Mouse (Mus musculus): ENCODE measurements at regions not wholly inside any gene's neighbourhood (a gene's known extent, or its start where the extent isn't known, plus 50 kb on each side); places are given as distances from the start of the nearest gene placed in this dataset.

- DNase-seq (ENCODE audit: low spot score in 2 of 2), result no peak
Observed at GRCm38 (mm10) chr2:7840612-7841011, 331.2 kb upstream of the Celf2 start.

DNA sequence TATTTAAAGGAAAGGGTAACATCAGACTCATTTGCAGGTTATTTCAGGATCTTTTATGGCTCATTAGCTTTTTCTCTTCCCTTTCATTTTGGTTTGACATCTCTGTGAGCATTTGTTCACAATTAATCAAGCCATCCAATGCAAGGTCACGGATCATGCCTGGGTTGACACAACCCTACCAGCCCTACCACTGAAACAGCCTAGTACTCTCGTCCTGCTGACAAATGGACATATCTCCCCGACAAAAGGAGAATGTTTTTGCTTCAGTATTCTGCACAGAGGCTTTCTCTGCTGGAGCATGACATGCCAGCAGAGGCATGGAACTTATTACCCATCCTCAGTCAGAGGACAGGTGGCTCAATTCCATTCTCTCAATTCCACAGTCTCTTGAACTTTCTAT, 328.5 kb upstream of the Celf2 start:
- DNase-seq (ENCODE audit: low spot score in 2 of 2), result no peak

DNA sequence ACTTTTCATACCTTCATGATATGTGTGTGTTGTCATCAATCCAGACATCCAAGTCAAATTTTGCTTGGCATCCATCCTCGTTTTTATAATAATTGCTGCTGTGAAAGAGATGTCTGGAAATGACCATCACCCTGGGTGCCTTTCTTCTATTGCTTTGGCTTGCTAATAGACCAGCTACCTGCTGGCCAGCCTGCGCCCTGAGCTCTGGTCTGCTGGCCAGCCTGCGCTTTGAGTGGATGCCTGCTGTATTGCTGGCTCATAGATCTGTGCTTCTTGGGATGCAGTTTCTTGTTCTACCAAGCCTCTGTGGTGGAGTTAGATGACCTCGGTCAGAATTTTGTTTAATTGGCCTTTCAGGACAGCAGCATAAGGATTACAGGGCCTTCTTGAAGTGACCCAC, 321.9 kb upstream of the Celf2 start:
- DNase-seq (ENCODE audit: low spot score in 2 of 2), result no peak

- peak; percentile 13 to 17 for DNase-seq (ENCODE audit: low spot score in 2 of 2)
Observed at GRCm38 (mm10) chr2:7826272-7826671, 316.9 kb upstream of the Celf2 start.

DNA sequence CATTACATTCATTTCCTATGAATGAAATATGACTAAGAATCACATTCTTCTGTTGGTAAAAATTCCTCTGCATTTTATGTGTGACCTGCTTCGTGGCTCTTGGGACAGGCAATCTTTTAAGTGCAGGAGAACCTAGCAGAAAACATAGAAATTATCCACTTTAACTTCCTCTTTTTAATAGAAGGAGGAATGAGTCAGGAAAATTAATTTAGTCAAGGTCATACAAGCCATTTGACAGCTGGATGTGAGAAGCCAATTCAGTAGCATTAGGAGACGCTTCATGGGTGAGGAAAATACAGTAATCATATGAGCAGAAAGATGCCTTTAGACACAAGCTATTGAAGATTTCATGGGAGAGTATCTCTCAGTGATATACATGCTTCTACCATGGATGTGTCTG, 287.1 kb upstream of the Celf2 start:
- DNase-seq (ENCODE audit: low spot score in 2 of 2), result no peak

- no peak for DNase-seq (ENCODE audit: low spot score in 2 of 2)
Observed at GRCm38 (mm10) chr2:7792456-7793145, 283.2 kb upstream of the Celf2 start.

DNA sequence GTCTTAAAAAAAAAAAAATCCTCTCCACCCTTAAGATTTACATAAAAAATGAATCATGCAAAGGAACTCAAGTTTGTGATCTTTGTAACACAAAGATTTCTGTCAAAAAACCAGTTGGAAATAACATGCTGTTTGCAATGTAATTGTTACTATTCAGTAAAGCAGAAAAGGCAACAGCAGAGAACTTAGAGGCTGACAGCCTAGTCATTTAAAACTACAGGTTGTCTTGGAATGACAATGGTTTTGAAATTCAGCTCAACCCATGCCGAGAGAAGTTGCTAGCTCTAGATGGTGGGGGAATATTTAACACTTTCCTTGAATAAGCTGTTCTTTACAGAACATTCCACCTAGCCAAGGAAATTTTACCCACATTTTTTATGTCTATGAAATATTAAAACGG, 269.2 kb upstream of the Celf2 start:
- no peak for DNase-seq (ENCODE audit: low spot score in 2 of 2)

GRCm38 (mm10) chr2:7734097-7734730, 224.9 kb upstream of the Celf2 start:
- DNase-seq (ENCODE audit: low spot score in 2 of 2), result peak; percentile 18 to 55

GRCm38 (mm10) chr2:7730960-7731359, 221.6 kb upstream of the Celf2 start:
- no peak for DNase-seq (ENCODE audit: low spot score in 2 of 2)

DNA sequence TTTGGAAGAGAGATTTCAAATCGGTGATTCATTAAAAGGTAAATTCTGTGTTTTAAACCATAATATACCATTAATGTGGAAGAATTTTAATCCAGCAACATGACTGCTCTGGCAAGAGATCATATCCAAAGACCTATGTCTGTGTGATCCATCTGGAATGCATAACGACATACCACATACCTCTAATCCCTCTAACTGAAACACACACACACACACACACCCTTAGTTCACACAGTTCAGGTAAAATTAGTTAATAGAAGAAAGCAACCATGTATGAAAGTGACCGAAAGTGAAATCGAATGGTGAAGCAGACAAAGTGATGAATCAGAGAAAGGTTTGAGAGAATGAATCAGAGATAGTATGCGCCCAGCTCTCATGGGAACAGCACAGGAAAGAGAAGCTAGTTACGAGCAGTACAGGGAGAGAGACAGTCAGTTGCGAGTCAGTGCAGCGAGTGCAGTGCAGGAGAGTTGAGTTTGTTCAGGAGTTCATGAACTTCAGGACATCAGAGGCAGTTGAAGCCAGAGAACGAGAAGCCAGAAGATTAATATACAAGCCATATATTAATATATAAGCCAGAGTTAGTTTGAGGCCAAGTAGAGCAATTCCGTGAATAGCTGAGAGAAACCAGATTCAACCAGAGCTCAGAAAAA, 213.0 kb upstream of the Celf2 start:
- no peak for DNase-seq (ENCODE audit: low spot score in 2 of 2)

DNA sequence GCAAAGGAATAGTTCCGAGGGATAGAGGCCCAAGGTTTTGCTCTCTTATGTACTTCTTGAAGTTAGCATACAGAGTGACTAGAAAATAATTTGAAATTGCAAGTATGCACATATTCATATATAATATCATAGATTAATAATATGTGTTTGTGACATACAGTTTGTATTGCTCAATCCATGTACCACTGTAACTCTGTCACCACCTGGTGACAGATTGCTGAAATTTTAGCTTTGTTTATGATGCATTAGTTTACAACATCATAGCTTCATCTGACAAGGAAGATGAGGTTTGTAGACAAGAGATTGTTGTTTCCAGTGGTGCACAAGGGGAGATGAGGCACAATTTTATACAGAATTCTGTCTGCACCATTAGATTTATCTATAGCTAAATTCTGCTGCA, 201.7 kb upstream of the Celf2 start:
- DNase-seq (ENCODE audit: low spot score in 2 of 2), result peak in 1 of 2 experiments; percentile 14

DNA sequence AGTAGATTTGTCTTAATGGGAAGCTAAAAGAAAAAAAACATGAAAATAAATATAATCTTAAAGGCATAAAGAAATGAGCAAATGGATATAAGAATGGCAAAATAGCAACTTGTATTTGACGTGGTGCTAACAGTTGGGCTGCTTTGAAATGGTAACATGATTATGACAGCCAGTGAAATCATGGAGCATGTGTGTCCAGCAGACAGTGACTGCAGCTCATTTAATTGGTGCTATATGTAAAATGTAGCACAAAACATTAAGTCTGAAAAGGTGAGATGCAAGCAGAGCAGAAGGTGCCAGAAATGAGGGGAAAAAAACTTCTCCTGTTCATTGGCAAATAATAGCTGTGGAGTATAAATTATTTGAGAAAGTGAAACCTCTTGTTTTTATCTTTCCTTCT, 201.1 kb upstream of the Celf2 start:
- DNase-seq (ENCODE audit: low spot score in 2 of 2), result no peak

DNA sequence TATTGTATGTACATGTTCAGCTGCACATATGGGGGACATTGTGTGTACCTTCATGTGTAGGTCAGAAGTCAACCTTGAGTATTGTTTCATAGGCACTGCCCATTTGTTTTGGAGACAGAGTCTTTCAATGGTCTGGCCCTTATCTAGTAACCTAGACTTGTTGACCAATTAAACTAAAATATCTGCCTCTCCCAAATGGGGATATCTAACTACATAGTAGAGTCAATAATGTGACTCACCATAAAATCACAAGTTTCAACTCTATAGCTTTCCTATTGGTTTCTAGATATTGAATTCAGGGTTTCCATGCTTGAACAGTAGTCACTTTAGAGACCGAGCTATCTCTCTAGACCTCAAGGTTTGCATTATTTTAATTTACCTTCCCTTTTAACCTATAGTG, 174.0 kb upstream of the Celf2 start:
- DNase-seq (ENCODE audit: low spot score in 2 of 2), result no peak

- no peak for DNase-seq (ENCODE audit: low spot score in 2 of 2)
Observed at GRCm38 (mm10) chr2:7640892-7641291, 131.5 kb upstream of the Celf2 start.

DNA sequence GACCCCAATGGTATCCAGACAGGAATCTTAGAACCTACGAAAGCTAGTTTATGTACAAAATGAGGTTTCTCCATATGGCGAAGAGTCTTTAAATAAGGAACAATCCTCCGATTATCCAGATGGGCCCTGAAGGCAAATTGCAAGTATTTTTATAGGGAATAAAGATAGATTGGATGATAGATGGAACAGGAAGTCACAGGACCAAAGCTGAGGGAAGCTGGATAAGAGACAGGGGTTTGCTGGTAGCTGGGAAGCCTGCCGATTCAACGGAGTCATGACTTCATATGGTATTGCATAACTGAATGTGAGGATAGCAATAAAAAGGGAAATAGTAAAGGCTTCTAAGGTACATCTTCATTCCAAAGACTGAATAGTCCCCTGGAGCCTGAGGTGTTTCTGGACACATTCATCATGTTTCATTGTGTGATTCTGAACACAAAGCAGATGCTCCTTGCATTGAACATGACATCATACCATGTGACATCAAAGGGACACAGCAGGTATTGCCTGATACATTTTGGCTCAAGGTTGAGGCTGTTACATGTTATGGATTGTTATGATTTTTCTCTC, 113.4 kb upstream of the Celf2 start:
- no peak for DNase-seq (ENCODE audit: low spot score in 2 of 2)

DNA sequence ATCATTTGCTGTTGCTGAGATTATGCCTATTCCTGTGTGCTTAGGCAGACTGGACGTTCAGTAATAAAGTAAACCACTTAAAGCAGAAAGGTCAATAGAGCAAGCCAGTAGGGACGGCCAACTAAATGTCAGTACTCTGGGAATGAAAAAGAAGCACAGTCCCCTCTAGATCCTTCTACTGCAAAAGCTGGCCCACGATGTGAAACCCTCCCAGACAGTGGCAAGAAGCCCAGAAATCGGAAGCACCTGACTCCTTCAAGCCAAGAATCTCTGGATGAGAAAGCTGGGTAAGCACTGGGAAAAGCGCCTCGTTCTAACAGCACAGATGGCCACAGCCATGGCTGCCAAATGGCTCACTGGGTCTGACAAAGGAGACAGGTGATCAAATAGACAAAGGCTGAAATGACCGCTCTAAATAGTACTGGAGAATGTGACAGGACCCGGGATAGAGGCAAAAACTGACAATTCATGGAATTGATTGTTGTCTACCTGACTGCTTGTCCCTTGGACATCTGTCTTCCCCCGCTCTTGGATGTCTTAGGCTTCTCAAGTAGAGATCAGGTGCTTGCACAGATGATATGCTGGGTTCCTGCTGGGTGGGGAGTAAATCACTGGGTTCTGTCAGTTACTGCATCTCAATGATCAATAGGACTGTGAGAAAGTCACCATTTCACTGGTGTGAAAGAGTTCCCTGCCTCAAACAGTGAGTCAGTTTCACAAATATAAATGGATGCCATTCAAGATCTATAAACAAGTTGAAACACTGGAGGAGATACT, 110.7 kb upstream of the Celf2 start:
- DNase-seq (ENCODE audit: low spot score in 2 of 2), result peak in 1 of 2 experiments; percentile 51

DNA sequence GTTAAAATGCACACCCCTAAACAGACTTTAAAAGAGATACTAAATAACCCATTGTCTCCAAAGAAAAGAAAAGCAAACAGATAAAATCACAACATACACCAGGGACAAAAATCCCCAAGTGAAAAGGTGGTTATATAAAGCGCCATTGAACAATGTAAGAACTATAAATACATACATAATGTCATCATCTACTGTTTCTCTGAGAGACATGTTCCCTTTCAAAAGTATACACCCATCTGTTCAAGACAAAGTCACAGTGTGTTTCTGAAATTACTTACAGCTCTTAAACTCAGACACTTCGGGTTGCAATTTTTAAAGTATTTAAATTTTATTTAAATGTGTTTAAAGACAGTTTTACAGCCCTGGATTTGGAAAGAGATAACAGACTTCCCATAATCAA, 68.8 kb upstream of the Celf2 start:
- peak in 1 of 2 experiments; percentile 39 for DNase-seq (ENCODE audit: low spot score in 2 of 2)
